Mouse (Mus musculus) urinary bladder, postnatal 36 days (tissue): ENCODE results near the gene Akr1b10.
"Not testable (repeated sequence)": the region's sequence is repeated elsewhere in the genome, so short reads cannot be mapped to it uniquely, and the experiment has no call there.

Source experiments
- DNase-seq, 2 experiments: peaks; one replicate each; pipeline ENCODE4 v3.0.0; 2022; ENCODE audit warnings: low spot score in 2 of 2, mixed read lengths in 1 of 2

Gene Akr1b10

DNA sequence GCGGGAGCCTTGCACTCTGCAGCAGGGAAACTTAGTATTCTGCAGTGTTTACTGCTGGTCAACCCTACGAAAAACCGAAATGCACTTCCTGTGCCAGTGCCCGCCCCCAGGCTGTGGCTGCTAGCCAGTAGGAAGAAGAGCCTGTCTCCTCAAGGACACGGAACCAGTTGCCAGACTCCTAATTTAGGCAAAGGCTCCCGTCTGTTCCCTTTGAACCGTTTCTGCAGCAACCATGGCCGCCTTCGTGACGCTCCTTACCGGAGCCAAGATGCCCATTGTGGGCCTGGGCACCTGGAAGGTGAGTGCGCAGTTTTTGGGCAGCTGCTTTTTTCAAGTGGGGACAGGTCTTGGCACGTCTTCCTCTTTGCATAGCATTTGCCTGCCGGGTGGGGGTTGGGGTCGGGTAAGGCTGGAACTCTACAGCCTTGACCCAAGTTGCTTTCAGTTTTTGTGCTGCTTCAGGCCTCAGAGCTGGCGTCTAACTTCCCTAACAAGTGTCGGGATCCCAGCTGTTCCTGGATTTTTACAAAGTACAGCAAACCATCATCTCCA is at the start of gene Akr1b10:
Akr1b10 (plus strand) TSS at position 109 of the 552 bp plus-strand sequence.
- peak; percentile 77 to 87 for DNase-seq

DNA sequence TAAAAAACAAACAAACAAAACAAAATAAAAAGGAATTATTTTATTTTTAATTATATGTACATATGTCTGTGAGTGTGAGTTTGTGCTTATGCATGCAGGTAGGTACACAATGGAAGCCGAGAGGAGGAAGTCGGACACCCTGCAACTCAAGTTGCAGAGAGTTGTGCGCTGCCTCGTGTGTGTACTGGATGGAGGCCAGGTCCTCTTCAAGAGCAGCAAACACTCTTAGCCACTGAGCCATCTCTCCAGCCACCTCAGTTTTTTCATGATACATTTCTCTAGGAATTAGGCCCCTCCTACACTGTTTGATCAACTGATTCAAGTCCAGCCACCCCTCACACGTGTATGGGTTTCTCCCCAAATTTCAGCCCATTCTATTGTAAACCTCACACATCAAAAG is 49.3 kb upstream of the Akr1b10 start:
- DNase-seq, result no peak

DNA sequence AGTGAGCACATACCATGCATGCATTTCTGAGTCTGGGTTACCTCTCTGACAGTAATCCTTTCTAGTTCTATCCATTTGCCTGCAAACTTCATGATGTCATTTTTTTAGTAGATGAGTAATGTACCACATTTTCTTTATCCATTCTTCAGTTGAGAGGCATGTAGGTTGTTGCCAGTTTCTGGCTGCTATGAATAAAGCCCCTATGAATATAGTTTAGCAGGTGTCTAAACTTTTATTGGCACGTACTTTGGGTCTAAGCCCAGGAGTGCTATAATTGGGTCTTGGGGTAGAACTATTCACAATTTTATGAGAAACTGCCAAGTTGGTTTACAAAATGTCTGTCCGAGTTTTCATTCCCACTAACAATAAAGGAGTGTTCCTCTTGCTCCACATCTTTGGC is 46.2 kb upstream of the Akr1b10 start:
- DNase-seq, result no peak

DNA sequence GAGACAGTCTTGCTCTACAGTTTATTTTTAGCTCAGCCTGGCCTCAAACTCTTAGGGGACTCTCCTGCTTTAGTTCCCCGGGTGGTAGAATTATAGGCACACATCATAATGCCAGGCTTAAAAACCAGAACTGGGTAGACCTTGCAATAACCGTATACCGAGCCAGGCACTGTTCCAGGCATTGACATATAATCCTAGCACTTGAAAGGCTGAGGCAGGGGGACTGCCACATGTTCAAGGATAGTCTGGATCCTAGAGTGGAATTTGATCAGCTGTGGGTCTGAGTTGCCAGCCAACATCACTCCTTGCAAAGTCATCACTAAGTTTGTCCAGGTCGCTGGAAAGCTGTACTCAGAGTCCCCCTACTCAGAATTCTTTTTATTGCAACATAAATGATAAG is 42.0 kb upstream of the Akr1b10 start:
- no peak for DNase-seq

DNA sequence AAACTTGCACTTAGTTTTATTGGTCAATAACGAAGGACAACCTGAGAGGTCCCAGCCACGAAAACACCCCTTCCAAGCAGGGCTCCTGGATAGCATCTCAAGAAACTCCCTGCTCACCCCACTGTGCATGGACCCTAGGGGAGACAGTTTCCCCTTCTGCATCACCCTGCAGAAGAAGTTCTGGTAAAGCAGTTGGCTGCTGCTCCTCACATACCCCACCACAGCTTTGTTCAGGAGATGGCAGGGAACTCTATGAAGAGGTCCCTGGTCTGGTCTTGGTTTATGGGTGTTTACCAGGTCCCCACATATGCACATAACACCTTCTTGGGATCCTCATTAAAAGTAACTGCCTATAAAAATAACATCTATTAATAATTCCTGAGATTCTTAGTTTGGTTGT is 41.5 kb upstream of the Akr1b10 start:
- no peak for DNase-seq

DNA sequence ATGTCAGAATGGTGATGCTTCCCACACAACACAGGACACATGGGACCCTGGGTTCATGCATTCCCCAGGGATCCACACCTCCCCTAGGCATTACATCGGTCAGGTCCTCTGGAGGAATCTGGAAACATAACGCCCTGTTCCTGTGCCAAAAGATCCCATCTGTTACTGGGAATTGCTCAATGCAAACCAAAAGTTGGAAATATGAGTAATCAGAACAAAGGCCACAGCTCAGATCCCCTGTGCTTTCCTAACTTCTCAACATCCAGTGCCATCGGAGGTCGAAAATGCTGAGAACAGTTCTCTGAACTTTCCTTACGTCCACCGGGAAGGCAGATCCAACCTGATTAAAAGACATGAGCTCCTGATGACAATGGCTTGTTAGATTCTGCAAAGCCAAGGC is 40.6 kb upstream of the Akr1b10 start:
- DNase-seq, result peak in 1 of 2 experiments; percentile 38

DNA sequence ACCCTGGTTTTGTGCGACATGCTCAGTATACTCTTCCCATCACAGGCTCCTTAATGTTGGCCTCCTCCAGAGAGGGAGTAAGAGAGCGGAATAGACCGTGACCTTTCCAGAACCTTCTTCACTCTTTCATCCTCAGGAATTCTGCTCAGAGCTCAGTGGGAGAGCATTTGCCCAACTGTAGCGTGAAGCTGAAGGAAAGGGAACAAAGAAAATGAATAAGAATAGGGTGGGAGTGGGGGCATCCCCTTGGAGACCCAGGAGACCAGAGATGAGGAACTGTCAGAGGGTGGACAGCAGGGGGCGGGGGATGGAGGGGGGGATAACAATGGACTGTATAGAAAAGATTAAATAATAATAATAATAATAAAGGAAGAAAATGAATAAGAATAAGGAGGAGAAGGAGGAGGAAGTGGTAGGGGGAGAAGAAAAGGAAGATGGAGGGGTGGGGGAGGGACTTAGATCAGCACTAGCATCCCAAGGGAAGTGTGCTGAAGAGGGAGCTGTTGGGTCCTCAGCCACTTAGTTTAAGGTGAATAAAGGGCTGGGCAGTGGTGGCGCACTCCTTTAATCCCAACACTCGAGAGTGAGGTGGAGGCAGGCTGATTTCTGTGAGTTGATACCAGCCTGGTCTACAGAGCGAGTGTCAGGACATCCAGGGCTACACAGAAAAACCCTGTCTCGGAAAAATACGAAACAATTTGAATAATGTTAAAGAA is 39.7 kb upstream of the Akr1b10 start:
- no peak for DNase-seq

DNA sequence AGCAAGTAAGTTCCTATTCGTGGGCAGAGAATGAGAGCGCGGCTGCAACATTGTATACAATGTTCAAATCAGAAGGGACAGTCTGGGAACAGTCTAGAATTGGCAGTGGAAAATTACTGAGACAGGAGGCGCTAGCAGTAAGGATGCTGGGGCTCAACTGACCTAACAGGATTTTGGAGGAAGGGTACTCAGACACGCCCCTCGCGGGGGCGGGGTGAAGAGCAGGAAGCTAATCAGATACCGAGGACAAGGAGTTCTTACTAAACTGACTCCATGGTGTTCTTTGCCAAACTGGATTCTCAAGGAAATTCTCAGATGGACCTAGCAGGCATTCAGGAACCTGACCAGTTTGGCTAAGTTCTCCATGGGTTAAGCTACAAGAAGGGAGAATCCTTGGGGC is 39.1 kb upstream of the Akr1b10 start:
- DNase-seq, result peak; percentile 36 to 52

DNA sequence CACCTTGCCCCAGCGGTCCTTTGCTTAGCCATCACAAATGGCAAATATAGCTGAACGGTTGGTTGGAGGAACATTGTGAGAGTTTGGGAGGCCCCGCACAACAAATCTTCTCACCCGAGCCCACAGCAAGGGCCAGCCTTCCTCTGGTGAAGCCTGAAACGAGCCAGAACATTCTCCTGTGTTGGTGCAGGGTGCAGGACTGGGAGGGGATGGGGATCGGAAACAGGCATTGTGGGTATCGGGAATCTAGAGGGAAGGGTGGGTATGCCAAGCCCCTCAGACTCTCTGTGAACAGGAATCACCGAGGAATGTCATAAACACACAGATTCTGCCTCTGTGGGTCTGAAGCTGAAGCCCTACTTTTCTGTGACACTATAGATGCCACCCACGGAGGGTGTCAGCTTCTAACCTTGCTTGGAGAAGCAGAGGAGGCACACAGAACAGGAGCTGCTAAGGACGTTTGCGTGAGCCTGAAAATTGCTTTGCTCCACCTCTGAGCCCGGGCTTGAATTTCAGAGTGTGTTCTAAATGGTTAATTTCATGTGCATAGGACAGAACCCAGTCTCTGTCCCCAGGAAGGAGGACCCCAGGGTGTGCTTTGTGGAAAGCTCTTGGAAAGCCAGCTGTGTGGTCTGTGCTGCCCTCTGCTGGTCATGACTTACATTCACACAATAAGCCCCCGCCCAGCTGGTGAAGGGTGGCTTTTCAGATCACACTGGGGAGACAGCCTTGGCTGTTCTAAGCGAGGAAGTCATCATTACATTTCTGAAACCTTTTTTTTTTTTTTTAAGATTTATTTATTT is 37.7 kb upstream of the Akr1b10 start:
- DNase-seq, result peak; percentile 70 to 74

DNA sequence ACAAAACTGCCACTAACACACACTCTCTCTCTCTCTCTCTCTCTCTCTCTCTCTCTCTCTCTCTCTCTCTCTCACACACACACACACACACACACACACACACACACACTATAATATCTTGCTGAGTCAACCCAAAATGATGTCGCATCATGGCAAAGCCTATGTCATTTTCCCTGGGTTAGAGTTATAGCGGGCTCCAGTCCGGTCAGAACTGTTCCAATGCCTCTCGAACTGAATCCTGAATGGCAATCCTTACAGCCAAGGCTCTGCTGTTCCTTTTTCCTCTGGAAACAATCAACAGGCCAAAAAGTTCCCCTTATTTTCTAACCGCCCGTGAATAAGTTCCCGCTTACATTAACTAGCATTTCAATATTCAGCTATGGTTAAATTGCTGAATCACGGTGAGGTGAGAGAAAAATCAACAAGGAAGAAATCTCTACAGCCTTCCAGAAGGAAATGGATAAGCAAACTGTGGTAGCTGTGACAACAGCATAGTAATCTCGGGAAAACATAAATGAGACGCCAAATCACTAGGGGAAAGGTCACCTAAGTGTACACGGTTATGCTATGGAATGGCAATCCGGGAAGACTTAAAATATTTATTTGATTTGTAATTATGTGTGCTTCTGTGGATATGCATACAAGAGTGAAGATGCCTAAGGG is 33.9 kb upstream of the Akr1b10 start:
- DNase-seq, result no peak

DNA sequence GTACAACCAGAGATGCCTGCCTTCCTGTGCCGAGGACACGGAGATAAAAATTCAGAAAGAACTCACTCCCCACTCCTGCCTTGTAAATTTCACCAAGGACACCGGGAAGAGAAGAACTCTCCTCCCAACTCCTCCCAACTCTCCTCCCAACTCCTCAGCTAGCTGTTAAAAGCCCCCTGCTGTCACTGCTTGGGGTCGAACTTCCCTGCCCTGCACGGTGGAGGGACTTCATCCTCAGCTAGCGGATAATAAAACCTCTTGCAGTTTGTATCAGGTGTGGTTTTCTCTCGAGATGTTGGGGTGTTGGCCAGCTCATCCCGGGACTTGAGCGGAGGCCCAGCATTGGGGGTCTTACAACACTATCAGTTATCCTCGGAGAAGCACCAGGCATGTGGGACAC is 32.5 kb upstream of the Akr1b10 start:
- not testable (repeated sequence) for DNase-seq

DNA sequence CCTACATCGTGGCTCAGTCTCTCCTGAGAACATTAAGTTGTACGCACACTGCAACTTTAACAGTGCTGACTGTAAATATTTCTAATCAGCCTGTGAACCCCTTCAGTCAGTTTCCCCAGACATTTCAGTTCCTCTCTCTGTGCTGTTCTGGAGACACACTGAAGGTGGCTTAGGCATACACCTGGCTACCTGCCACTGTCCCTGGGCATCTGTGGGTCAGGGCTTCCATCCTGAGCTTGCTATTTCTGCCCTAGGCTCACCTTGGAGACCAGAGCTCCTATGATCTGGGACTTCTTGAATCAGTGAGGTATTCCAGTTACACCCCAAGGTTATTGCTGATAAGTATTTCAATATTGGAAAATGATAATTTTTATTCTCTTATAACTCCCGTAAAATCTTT is 31.6 kb upstream of the Akr1b10 start:
- DNase-seq, result no peak

DNA sequence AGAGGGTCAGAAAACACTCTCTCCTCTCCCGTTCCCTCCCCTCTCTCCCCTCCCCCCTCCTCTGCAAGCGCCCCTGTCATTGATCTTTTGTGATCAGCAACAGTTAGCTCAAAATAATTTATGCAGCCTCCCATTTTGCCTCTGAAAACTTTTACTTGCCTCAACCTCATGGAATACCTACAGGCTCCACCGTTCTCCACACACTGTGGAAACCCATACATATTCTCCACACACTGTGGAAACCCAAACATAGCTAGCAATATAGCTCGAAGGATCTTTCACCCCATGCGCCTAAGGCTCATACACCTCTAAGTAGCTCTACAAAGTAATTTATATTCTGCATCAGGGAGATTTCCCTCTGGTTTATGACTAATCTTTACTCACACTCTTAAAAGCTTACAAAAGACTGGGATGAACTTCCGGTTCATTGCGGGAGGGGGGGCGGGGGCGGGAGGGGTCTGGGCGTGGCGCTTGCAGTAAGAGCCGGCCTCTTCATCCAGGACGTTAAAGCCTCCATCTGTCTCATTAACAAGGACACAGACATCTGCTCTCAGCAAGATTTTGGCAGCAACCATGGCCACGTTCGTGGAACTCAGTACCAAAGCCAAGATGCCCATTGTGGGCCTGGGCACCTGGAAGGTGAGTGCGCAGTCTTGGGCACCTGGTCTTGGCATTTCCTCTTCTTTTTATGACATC is 30.2 kb upstream of the Akr1b10 start, which contains the start of gene Akr1b8:
Akr1b8 (plus strand) TSS at position 462 of the 696 bp plus-strand sequence.
- peak in 1 of 2 experiments; percentile 26 for DNase-seq

DNA sequence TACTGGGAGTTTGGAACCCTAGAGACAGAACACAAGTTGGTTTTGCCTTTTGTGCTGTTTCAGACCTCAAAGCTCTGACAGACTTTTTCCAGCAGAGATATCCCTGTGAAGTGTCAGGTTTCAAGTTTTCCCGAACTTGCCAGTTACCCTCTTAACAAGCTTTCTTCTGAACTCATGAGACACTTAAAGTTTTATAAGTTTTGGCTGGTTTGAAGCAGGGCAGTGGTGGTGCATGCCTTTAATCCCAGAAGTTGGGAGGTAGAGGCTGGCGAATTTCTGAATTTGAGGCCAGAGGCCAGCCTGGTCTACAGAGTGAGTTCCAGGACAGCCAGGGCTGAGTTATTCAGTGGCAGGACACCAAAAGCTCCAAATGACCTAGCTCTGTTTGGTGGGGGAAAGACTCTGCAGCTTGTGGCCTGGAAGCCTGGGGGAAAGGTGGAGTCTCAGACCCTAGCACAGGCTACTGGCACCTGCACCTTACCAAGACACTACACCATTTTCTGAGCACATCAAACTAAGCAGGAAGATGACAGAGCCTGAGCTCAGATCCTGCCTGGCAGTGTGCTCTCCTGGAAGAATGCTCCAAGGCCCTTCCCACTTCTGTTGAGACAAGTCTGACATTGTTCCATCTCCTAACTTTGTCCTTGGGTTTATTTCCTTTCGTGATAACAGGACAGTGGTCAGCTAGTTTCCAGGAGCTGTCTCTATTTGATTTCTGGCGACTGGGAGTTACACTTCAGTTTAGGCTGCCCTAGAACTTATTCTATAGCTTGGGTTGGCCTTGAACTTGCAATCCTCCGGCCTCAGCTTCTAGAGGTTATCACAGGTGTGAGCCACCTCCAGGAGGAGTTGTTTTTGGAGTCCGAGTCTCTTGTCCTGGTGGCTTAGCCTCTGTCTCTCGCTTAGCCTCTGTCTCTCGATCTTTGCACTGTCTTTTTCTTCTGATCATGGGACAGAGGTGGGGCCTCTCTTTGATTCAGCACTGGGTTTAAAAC is 29.4 kb upstream of the Akr1b10 start:
- DNase-seq, result no peak

DNA sequence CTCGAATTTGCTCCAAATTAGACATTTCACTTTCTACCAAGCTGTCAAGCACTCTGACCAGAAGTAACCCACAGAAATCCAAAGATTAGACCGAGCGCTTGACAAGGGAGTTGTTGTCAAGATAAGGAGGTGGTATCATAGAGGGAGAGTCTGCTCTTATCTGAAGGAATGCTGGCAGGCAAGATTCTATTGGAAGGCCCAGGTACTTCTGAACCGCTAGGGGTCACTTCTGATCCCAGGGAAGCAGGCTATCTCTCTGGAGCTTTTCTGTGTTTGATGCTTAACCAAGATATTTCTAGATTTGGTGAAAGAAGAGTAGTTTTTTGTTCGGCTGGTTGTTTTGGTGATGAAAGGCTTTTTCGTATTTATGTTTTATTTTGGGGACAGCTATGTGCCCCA is 28.7 kb upstream of the Akr1b10 start:
- no peak for DNase-seq

DNA sequence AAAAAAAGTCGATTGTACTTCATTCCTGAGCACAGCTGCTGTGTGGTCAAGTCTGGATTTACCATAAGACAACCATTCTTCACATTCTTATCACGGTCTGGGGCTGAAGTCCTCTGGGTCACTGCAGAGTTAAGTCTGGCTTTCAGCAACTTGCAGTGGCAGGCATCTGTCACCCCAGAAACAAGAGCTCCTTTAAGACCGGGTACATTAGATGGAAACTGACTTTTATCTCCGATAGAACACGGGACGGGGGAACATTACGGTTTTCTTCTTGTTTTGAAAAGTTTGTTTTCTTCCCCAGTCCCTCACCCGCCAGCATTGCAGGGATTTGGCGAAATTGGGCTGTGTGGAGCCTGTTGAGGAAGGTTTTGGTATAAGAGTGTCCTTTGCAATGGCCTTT is 28.2 kb upstream of the Akr1b10 start:
- no peak for DNase-seq

DNA sequence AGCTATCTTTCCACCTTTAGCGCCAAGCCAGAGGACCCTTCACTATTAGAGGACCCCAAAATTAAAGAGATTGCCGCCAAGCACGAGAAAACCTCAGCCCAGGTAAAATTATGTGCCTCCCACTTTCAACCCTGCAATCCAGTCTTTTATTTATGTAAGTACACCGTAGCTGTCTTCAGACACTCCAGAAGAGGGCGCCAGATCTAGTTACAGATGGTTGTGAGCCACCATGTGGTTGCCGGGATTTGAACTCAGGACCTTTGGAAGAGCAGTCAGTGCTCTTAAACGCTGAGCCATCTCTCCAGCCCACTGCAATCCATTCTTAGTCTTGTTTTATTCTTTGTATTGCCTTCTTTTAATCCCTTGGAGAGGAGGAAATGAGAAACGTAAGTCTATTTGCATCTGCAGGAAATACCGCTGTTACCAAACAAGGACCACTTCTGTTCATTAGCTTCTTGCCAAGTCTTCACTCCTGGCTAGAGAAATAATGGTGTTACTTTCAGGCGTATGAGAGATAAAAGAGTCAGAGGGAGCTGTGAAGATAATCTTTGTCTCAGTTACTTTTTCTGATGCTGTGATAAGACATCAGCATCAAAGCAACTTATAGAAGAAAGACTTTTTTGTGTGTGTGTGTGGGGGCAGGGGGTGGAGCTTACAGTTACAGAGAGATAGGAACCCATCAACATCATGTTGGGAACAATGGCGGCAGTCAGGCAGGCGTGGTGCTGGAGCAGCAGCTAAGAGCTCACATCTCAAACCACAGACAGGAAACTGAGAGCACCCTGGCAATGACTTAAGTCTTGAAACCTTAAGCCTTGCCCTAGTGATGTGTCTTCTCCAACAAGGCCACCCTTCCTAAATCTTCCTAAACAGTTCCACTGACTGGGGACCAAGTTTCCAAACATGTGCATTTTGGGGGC is 19.5 kb upstream of the Akr1b10 start:
- DNase-seq, result no peak

DNA sequence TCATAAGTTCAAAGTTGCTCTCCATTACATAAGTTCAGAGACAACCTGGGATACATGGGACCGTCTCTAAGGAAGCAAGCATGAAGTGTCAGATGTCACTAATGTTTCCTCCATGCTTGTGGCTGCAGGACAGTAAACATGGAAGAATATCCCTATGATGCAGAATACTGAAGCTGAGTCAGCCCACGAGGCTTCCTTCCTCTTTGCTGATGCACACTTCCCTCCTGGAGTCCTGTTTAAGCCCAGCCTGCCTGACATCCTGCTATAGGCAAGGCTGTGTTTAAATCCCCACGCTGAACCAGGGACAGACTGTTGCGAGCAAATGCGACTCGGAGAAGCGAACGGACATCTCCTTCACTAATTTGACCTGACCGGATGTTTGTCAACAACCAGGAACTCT is 16.0 kb upstream of the Akr1b10 start:
- DNase-seq, result no peak

DNA sequence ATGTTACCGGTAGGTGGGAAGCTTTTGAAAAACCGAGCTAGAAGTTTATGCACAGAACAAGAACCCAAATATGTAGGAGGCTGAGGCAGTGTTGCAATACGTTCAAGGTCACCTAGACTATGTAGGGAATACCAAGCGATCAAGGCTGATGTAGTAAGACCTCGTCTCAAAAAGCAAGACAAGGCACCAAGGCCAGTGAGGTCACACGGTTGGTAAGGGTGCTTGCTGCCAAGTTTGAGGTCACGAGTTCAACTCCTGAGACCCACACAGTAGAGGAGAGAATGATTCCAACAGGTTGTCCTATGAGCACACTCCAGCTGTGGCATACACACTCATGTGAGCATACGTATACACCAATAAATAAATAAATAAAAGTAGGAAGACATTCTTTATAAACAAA is 13.9 kb upstream of the Akr1b10 start:
- no peak for DNase-seq
